Mouse (Mus musculus) heart, postnatal 0 days (tissue): ENCODE results near the gene Tfrc.

ENCODE experiments used
- CTCF ChIP-seq: IDR thresholded peaks from 2 replicates; pipeline ENCODE4 v1.5.1; 2016; ENCODE audit warnings: antibody characterized with exemption, control low read depth, low read depth
- EP300 ChIP-seq: IDR thresholded peaks from 2 replicates; pipeline ENCODE4 v1.6.1; 2016; ENCODE audit warnings: antibody characterized with exemption, low read depth

- TF ChIP-seq EP300, result no peak
- no peak for TF ChIP-seq CTCF
These were observed 72.1 kb downstream of the Tfrc start for GRCm38 (mm10) chr16:32680806-32681205.
